Mouse (Mus musculus): ENCODE measurements around the gene Gm21679.
"Not testable (repeated sequence)": the region's sequence is repeated elsewhere in the genome, so short reads cannot be mapped to it uniquely, and the experiment has no call there.

Gm21679 gene

GRCm38 (mm10) chrY:29683270-29683669 lies at the start of gene Gm21679:
Gene Gm21679, minus strand, starts transcription at chrY:29683370.
- DNase-seq (ENCODE audit: low spot score): not testable (repeated sequence)

All from embryo, embryonic 10 days (tissue).